Mouse (Mus musculus): ENCODE data around the gene Bcl2l12.

- no peak for TF ChIP-seq CTCF (IDR thresholded peaks at IDR 0.05; ENCODE audit: low read depth)
- no peak for TF ChIP-seq EP300 (IDR thresholded peaks at IDR 0.05; ENCODE audit: low read depth)
Measured at GRCm38 (mm10) chr7:44971142-44971541, 27.4 kb downstream of the Bcl2l12 start.

All from heart, postnatal 0 days (tissue).